Mouse (Mus musculus): ENCODE results near the gene Galm. TPM values are rescaled to one million over a fixed set of nuclear protein-coding genes. Genes with fewer than 3 reads are reported as not detected.
A peak's percentile ranks its signal among the peaks of the same experiment; 100 is the strongest.

The Galm gene
- polyA plus RNA-seq (2015; fragmentation: Nextera tagmentation; extraction: Ambion mirVana), result 73.5 and 86.6 TPM in 2 replicates

DNA sequence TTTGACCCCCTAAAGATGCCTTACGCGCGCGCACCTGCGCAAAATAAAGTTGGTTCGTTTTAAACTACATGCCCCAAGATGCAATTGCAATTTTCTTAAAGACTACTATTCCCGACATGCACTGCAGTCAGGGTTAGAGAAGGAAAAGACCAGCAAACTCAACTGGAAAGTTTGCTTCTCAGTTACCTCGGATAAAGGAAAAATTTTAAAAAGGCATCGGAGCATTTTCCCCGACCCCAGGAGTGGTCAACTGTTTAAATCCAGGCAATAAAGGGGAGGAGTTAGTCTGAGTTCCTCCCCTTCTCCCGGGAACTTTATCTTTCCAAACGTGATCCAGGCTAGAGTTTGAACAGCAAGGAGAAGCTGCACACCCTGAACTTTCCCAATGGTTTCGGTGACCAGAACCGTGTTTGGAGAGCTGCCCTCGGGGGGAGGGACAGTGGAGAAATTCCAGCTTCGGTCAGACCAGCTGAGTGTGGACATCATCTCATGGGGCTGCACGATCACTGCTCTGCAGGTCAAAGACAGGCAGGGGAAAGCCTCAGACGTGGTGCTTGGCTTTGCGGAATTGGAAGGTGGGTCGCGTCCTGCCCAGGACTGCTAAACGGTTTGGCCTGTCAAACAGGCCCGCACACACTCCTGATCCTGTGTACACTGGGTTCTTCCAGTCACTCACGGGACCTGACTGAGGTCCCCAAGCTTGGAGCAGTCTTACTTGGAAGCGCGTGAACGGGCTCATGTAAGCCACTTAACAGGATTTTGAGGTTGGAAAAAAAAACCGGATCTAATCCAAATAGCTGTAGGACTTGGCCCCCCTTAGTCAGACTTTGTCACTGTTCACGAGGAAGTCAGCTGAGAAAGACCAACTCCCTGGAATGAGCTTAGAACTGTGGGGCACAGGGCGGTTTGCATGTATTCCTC lies at the start of gene Galm:
Galm (plus strand) TSS at position 141 of the 921 bp plus-strand sequence.
- Histone ChIP-seq H3K9ac (ENCODE audit: low read depth, low read length) (peak within 1 kb of the TSS; percentile 66), H3K4me3 (ENCODE audit: low read depth, low read length) (peak within 1 kb of the TSS; percentile 46), H3K27ac (ENCODE audit: low read depth, low read length) (peak within 1 kb of the TSS; percentile 97), H3K9me3 (ENCODE audit: control insufficient read depth) (no peaks in the 10 kb centered on the region), H3K4me2 (replicated peaks; ENCODE audit: low read depth) (peak within 1 kb of the TSS; percentile 77), H3K4me1 (replicated peaks; ENCODE audit: control insufficient read depth, insufficient read depth, low read length) (no peaks in the 10 kb centered on the region), H3K27me3 (replicated peaks; ENCODE audit: control insufficient read depth, insufficient read depth, low read length) (no peaks in the 10 kb centered on the region), H3K36me3 (ENCODE audit: control insufficient read depth, insufficient read depth) (no peaks in the 10 kb centered on the region)
- no peak for TF ChIP-seq CTCF (IDR thresholded peaks at IDR 0.05; ENCODE audit: low read depth)
- WGBS, result 2% methylated on average over 30 of the region's 30 CpGs
- peak; percentile 90 for ATAC-seq

DNA sequence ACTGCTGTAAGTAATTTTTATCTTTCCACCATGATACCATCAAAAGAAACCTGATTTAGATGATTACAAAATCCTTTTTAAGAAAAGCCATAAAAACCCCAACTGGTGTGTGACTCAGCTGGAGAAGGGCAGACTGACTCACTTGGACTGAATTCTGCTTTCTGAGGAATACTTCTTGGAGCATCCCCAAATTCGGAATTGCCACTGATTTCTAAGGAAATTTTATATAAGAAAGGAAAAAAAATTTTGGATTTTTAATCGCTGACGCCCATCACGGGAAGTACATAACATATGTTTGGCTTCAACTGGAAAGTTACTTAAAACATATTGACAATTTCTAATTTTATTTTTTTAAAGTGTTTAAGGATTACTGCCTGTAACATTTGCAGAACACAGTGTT lies 48.5 kb upstream of the Galm start:
- TF ChIP-seq CTCF (IDR thresholded peaks at IDR 0.05; ENCODE audit: low read depth), result no peak
- 92% methylated on average over 4 of the region's 4 CpGs for WGBS
- no peaks in the 10 kb centered on the region for H3K27me3 ChIP-seq (replicated peaks; ENCODE audit: control insufficient read depth, insufficient read depth, low read length)
- H3K9me3 ChIP-seq (ENCODE audit: control insufficient read depth), result no peaks in the 10 kb centered on the region
- H3K4me1 ChIP-seq (replicated peaks; ENCODE audit: control insufficient read depth, insufficient read depth, low read length), result no peaks in the 10 kb centered on the region
- H3K4me2 ChIP-seq (replicated peaks; ENCODE audit: low read depth), result no peak overlapping the region
- H3K27ac ChIP-seq (ENCODE audit: low read depth, low read length), result no peak overlapping the region
- no peak overlapping the region for H3K9ac ChIP-seq (ENCODE audit: low read depth, low read length)
- no peak overlapping the region for H3K4me3 ChIP-seq (ENCODE audit: low read depth, low read length)
- no peaks in the 10 kb centered on the region for H3K36me3 ChIP-seq (ENCODE audit: control insufficient read depth, insufficient read depth)
- ATAC-seq, result no peak

DNA sequence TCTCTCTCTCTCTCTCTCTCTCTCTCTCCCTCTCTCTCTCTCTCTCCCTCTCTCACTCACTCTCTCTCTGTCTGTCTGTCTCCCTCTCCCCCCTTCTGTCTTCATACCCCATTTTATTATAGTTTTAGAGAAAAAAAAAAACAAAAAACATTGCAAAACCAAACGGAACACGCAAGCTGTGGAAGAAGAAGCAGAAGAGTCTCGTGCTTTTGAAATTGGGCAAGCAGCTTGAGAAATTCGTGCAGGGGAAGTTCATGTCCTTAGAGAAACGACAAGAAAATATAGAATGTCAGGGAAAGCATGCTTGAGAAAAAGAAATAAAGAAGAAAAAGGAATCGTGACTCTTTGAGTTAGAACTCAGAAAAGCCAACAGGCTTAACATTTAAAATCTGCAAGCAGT lies 44.0 kb upstream of the Galm start:
- no peak overlapping the region for H3K27ac ChIP-seq (ENCODE audit: low read depth, low read length)
- H3K36me3 ChIP-seq (ENCODE audit: control insufficient read depth, insufficient read depth), result no peaks in the 10 kb centered on the region
- no peaks in the 10 kb centered on the region for H3K27me3 ChIP-seq (replicated peaks; ENCODE audit: control insufficient read depth, insufficient read depth, low read length)
- H3K4me2 ChIP-seq (replicated peaks; ENCODE audit: low read depth), result no peak overlapping the region
- H3K9ac ChIP-seq (ENCODE audit: low read depth, low read length), result no peak overlapping the region
- no peak overlapping the region for H3K4me3 ChIP-seq (ENCODE audit: low read depth, low read length)
- no peak for TF ChIP-seq CTCF (IDR thresholded peaks at IDR 0.05; ENCODE audit: low read depth)
- no peaks in the 10 kb centered on the region for H3K4me1 ChIP-seq (replicated peaks; ENCODE audit: control insufficient read depth, insufficient read depth, low read length)
- no peak for ATAC-seq
- WGBS, result 73% methylated on average over 6 of the region's 6 CpGs
- no peaks in the 10 kb centered on the region for H3K9me3 ChIP-seq (ENCODE audit: control insufficient read depth)

DNA sequence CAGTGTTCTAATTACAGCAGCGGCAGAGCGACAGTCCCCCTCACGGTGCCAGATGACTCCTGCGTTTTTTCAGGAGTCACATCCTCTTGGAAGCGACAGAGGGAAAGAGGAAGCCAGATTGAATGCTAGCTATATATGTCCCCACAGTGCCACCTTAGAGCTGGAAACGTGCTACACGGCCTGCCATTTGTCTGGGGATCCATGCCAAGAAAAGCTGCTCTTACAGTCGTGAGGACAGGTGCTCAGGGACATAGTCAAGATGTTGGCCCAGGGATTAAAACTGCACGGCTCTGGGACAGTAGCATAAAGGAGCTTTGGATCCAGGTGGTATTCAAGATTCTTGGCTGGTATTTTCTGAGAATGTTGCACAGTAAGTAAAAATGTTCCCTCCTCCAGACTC lies 42.8 kb upstream of the Galm start:
- Histone ChIP-seq H3K27me3 (replicated peaks; ENCODE audit: control insufficient read depth, insufficient read depth, low read length) (no peaks in the 10 kb centered on the region), H3K27ac (ENCODE audit: low read depth, low read length) (no peak overlapping the region), H3K4me2 (replicated peaks; ENCODE audit: low read depth) (no peak overlapping the region), H3K9ac (ENCODE audit: low read depth, low read length) (no peak overlapping the region), H3K9me3 (ENCODE audit: control insufficient read depth) (no peaks in the 10 kb centered on the region), H3K4me3 (ENCODE audit: low read depth, low read length) (no peak overlapping the region), H3K4me1 (replicated peaks; ENCODE audit: control insufficient read depth, insufficient read depth, low read length) (no peaks in the 10 kb centered on the region), H3K36me3 (ENCODE audit: control insufficient read depth, insufficient read depth) (no peaks in the 10 kb centered on the region)
- WGBS, result 76% methylated on average over 9 of the region's 9 CpGs
- ATAC-seq, result no peak
- TF ChIP-seq CTCF (IDR thresholded peaks at IDR 0.05; ENCODE audit: low read depth), result no peak

DNA sequence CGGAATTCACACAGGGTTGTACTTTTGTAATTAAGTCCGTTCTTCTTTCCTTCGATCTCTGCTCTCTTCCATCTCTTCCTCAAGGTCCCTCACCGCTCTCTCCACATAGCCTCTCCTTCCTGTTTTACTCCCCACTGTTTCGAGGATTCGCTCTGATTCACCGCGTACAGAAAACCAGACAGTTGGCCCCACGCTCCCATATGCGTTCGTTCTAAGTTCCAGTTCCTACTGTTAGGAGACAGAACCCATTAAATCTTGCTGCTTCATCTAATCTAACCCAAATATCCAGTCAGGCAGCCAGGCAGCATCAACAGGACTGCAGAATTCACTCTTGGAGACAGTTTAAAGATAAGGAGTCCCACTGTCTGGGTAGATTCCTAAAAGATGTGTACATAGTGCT lies 40.7 kb upstream of the Galm start:
- no peak overlapping the region for H3K27ac ChIP-seq (ENCODE audit: low read depth, low read length)
- H3K9ac ChIP-seq (ENCODE audit: low read depth, low read length), result no peak overlapping the region
- H3K4me3 ChIP-seq (ENCODE audit: low read depth, low read length), result no peak overlapping the region
- no peak for TF ChIP-seq CTCF (IDR thresholded peaks at IDR 0.05; ENCODE audit: low read depth)
- 82% methylated on average over 11 of the region's 11 CpGs for WGBS
- no peak for ATAC-seq
- no peaks in the 10 kb centered on the region for H3K27me3 ChIP-seq (replicated peaks; ENCODE audit: control insufficient read depth, insufficient read depth, low read length)
- no peak overlapping the region for H3K4me2 ChIP-seq (replicated peaks; ENCODE audit: low read depth)
- H3K36me3 ChIP-seq (ENCODE audit: control insufficient read depth, insufficient read depth), result no peaks in the 10 kb centered on the region
- H3K9me3 ChIP-seq (ENCODE audit: control insufficient read depth), result no peaks in the 10 kb centered on the region
- no peaks in the 10 kb centered on the region for H3K4me1 ChIP-seq (replicated peaks; ENCODE audit: control insufficient read depth, insufficient read depth, low read length)

DNA sequence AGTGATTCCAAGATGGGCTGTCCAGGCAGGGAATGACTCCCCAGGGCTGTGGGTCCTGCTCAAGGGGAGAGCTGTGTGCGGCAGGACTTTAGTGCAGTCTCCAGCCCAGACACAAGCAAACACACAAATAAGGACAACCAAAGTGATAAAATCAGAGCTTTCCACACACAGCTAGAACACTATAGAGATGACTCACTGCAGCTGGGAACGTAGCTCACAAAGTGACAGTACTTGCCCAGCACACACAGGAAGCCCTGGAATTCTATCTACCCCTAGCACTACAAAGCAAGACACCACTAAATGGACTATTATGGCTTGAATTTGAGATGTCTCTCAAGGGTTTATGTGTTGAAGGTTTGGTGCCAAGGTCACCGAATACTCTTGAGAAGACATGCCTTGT lies 39.1 kb upstream of the Galm start:
- no peak overlapping the region for H3K4me2 ChIP-seq (replicated peaks; ENCODE audit: low read depth)
- no peak overlapping the region for H3K4me3 ChIP-seq (ENCODE audit: low read depth, low read length)

More for the DNA sequence above, 39.1 kb upstream of the Galm start:
- ATAC-seq, result no peak
- Histone ChIP-seq H3K9me3 (ENCODE audit: control insufficient read depth) (no peaks in the 10 kb centered on the region), H3K4me1 (replicated peaks; ENCODE audit: control insufficient read depth, insufficient read depth, low read length) (no peaks in the 10 kb centered on the region), H3K36me3 (ENCODE audit: control insufficient read depth, insufficient read depth) (no peaks in the 10 kb centered on the region), H3K9ac (ENCODE audit: low read depth, low read length) (no peak overlapping the region), H3K27ac (ENCODE audit: low read depth, low read length) (no peak overlapping the region), H3K27me3 (replicated peaks; ENCODE audit: control insufficient read depth, insufficient read depth, low read length) (no peaks in the 10 kb centered on the region)
- whole genome bisulfite sequencing, result 93% methylated on average over 3 of the region's 3 CpGs
- no peak for TF ChIP-seq CTCF (IDR thresholded peaks at IDR 0.05; ENCODE audit: low read depth)
